Mouse (Mus musculus) forelimb bud, embryonic 11.5 days (tissue): ENCODE measurements around the gene Acsf2.
"Not testable (repeated sequence)": the region's sequence is repeated elsewhere in the genome, so short reads cannot be mapped to it uniquely, and the experiment has no call there.

ENCODE experiments used
- DNase-seq: peaks from one replicate; pipeline ENCODE4 v3.0.0-alpha.2; 2012; ENCODE audit warnings: low read depth, low spot score

Acsf2 gene

DNA sequence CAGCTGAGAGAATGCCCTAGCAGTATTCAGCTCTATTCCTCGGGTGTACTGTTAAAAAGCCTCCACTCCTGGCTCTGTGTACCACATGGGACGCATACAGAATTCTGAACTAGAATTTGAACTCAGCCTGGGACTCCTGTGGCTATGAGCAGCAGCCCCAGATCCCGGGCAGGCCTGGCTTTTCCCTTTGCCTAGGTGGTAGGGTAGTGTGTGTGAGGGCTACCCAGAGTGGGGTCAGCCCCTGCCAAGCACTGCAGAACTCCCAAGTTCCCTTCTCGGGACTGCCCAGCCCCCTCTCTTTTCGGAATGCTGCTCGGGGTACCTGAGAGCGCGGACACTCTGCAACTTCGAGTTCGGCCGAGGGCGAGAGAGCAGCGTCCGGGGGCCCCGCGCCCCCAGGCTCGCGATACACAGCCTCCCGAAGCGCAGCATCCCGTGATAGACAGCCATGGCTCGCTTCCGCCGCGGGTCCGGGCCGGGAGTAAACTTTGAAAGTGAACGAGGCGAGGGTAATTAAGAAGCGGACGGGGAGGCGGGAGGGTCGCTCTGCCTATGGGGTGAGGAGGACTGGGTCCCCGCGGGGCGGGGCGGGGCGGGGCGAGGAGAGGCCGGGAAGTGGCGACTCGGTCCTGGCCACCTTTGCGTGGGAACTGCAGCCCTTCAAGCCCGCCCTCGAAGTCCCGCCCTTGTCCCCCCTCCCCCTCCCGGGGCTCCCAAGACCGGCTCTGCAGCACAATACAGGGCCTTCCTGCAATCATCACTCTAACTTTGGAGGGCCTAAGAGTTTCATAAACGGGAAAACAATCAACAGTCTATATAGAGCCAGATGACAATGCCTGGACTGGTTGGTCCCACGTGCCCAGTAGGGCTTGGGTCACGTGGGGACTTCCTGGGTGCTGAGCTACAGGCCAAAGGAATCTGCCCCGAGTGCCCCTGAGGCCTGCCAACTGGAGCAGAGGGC lies at the start of gene Acsf2:
TSS of gene Acsf2 (minus strand) at position 551 of the 961 bp plus-strand sequence.
- peak; percentile 82 for DNase-seq

DNA sequence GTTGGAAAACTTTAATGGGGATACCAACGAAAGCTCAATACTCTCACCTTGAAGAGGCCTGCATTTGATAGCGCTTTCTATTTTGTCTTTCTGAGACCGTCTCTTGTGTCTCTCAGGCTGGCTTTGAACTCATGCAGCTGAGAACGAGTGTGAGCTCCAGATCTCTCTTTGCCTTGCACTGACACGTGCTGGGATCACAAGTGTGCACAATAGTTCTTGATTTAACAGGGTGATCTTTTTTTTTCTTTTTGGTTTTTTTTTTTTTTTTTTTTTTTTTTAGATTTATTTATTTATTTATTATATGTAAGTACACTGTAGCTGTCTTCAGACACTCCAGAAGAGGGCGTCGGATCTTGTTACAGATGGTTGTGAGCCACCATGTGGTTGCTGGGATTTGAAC lies 49.6 kb upstream of the Acsf2 start:
- not testable (repeated sequence) for DNase-seq

DNA sequence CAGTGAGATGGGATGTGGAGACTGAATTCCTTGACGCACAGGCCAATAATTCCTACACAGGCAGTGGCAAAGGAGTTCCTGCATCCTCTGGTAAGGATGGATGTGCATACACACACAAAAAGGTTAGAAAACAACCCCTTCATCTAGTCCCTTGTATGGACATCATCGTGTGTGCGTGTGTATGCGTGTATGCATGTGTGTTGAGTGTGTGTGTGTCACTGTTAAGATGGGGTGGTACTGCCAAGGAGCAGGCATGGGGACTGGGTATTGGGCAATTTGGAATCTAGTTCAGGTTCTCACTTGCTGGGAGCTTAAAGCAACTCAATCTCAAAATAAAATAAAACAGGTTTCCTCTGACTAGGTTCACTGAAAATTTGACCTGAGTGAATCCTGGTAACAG lies 44.8 kb upstream of the Acsf2 start:
- DNase-seq, result no peak

DNA sequence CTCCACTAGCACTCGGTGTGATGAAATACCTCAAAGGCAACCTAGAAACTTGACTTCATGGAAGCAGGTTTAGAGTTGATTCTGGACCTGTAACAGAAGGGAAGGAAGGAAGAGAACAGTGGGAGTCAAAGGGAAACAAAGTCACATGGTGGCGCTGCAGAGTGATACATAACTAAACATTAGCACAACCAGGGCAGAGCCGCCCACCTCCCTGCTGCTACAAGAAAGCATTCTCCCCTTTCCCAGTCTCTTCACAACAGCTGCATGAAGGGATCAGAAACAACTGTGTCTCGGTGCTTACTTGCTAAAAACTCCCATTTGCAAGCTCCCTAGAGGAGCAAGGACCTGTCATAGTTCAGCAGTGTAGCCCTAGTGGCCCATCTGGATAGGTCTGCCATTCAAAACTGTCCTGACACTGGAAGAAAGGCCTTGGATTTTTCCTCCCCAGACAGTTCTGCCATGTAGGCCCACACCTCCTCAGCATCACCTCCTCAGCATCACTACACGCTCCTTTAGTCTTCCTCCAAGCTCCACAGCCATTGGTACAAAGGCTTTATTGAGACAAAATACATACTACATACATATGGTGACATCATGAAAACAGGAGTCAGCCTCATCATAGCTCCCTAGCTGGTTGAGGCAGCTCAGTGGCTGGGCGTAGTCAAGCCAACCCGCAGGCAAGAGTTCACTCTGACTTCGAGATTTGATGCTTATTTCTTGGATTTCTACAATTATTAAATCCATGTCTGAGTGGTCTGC lies 43.0 kb upstream of the Acsf2 start:
- DNase-seq, result no peak

DNA sequence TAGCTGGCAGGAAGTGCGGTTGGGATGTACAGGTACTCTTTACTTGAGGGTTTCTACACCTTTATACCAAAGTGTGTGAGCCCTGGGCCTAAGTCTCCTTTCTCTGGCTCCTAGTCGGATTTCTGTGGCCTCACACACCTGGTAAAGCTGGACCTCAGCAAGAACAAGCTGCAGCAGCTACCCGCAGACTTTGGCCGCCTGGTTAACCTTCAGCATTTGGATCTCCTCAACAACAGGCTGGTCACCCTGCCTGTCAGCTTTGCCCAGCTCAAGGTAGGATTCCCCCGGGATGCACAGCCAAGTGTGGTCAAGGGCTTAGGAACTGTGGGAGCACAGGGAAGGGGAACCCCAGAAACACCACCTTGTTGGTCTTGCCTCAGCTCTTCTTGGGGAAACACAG lies 32.8 kb upstream of the Acsf2 start:
- no peak for DNase-seq

DNA sequence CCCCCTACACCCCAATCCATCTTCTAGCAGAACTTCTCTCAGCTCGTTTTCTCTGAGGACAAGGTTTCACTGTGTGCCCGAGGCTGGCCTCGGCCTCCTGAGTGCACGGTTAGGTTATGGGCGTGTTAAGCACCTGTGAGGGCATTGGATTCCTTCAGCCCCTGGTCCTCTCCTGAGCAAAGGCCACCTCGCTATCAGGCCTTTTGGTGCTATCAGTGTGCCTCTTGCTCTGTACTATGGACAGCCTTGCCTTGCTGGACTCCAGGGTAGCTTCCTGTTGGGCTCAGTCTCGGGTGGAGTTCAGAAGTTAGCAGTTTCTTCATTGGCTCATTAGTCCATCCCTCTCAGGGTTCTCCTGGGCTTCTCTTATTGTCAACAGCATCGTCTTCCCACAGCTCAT lies 31.3 kb upstream of the Acsf2 start:
- DNase-seq, result no peak

DNA sequence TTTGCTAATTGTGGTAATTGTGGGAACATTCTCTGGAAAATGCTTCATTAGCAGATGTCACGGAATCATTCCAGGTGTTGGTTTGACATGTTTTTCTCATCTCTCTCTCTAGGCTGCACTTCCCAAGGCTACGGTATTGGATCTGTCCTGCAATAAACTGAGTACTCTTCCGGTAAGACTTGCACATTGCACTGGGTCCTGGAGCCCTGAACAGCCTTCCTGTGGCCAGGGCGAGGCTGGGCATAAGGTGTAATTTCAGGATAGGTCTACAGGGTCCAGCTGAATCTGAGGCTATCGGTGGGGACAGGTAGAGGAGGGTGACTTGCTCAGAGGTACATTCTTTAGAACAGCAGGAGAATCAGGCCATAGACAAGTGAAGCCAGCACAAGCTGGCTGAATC lies 30.3 kb upstream of the Acsf2 start:
- DNase-seq, result no peak

DNA sequence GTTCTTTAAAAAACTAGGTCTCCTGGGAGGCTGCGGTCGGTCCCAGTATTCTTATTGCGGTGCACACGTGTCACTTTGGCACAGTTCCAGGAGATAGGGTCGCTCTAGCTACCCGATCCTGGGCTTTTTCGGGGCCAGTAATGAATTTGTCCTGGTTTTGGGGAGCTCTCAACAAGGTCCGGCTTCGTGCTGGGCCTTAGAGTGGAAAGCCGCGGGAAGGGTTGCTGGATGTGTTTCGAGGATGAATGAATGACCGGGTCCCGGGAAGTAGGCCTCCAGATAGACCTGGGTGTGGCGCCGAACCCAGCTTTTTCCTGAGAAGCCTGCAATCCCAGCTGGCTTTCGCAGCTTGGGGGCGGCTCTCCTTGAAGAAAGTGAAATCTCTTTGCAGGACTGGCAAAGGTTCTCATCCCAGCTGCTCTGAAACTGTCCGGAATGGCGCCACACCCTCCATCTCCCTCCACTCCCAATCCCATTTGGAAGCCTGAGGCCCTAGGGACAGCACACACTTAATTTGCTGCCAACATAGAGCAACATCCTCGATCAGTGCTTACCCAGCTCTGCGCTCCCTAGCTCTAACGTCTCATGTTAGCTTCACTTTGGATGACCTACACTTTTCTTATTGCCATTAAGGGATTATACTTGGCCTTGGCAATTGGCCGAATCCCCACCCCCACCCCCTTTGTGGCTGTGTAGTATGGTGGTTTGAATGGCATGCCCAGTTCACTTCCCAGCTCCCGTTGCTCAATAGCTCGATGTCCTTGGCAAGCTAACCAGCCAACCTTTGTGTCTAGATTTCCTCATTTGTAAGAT lies 28.7 kb upstream of the Acsf2 start:
- DNase-seq, result peak; percentile 10

DNA sequence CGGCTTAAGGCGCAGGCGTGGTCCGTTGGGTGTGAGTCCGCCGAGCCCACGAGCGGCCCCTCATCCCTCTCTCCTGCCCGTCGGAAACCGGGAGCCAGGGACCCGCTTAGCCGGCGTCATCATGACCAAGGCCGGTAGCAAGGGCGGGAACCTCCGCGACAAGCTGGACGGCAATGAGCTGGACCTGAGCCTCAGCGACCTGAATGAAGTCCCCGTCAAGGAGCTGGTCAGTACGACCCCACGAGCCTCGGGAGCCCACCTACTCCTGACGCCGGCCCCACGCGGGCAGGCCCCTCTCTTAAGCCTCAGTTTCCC lies 28.2 kb upstream of the Acsf2 start:
- DNase-seq, result peak; percentile 19

DNA sequence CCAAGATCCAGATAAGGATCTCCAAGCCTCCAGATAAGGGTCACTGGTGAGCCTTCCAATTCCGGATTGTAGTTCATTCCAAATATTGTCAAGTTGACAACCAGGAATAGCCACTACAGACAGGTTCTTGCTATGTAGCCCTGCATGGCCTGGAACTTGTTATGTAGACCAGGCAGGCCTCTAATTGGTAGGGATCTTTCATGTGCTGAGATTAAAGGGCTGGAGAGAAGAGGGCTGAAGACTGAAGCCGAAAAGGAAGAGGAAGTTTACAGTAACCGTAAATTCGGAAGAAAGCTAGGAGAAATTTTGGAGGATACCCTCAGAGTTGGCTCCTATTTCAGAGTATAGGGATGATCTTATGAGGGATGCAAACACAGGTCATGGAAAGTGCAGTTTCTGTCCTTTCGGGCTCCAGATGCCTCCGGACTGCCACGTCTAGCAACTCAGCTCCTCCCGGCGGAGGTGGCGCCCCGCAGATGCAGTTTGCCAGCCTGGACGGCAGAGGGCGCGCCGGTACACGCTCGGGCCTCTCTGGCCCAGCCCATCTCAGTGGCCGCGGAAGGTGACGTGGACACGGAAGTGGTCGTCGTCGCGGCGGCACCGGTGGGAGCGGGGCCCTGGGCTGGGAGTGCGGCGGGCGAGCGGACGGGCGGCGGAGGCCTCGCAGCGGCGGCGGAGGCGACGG lies 27.7 kb upstream of the Acsf2 start, which contains the start of gene Lrrc59:
TSS of gene Lrrc59 (plus strand) at position 569 of the 685 bp plus-strand sequence.
- peak; percentile 90 for DNase-seq

DNA sequence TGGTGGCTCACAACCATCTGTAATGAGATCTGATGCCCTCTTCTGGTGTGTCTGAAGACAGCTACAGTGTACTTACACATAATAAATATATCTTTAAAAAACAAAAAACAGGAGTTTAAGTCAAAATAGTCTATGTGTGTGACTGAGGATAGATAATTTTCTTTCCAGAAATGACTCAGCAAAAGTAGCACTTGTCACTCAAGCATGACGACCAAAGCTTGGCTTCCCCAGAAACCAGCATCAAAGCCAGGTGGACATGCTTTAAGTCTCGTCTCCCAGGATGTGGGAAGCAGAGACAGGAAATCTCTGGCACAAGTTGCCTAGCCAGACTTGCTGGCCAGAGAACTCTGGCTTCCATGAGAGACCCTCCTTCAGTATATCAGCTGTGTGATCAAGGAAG lies 20.5 kb upstream of the Acsf2 start:
- no peak for DNase-seq

DNA sequence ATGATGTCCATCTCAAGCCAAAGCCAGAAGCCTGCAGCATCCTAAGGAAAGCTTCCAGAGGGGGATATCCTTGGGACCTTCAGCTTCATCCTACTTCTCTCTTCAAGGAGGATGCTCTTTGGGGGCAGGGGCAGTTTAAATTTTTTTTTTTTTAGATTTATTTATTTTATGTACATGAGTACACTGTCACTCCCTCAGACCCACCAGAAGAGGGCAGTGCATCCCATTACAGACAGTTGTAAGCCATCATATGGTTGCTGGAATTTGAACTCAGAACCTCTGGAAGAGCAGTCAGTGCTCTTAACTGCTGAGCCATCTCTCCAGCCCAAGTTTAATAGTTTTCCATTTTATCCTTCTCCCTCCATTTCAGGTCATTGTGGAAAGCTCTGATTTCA lies 19.8 kb upstream of the Acsf2 start:
- DNase-seq, result no peak

DNA sequence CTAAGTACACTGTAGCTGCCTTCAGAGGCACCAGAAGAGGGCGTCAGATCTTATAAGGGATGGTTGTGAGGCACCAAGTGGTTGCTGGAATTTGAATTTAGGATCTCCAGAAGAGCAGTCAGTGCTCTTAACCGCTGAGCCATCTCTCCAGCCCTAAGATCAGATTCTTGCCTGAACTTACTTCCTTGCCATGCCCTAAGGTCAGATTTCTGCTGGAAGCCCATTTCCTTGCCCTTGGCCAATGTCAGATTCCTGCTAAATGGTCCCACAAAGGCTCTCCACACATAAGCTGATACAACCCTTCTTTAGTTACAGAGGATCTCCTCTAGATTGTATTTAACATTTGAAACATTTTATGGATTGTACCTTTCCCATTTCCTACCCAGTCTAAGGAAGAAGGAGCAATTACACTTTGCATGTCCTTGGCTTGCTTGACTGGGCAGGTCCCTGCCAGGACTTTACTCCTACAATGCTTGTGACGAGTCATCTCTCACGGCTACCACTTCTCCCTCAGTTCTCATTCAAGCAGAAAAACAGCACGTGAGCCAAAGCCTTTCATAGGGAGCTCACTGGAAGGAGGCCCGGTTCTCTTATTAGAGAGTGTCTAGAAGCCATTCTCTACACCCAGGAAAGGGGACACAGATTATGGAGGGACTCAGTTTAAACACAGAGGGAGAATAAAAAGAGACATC lies 19.2 kb upstream of the Acsf2 start:
- DNase-seq, result no peak

DNA sequence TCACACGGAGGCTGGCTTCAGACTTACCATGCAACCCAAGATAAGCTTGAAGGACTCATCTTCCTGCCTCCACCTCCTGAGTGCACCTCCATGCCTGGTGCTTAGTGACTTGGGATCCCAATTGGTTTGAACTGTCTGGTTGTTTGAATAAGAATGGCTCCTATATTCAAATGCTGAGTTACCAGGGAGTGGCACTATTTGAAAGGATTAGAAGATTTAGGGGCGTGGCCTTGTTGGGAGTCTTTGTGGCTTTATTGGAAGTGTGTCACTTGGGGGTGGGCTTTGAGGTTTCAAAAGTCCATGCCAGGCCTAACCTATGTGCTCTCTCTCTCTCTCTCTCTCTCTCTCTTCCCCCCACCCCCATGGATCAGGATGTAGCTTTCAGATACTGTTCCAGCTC lies 16.0 kb upstream of the Acsf2 start:
- DNase-seq, result no peak

DNA sequence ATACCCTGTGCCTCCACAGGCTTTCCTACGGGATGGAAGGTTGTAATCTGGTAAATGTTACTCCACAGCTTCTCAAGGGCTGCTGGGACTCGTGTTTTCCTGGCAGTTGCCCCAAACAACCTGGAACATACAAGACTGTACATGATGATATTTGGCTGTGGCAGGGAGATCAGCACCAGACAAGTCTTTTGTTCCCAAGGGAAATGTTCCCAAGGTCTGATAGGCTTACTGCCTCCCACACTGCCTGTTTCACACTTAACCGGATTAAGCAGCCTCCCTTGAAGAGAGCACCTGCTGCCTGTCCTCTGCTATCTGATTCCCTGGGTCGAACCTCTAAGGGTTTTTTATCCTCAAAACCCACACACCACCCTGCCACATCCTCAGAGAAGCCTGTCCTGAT lies 13.8 kb upstream of the Acsf2 start:
- no peak for DNase-seq

DNA sequence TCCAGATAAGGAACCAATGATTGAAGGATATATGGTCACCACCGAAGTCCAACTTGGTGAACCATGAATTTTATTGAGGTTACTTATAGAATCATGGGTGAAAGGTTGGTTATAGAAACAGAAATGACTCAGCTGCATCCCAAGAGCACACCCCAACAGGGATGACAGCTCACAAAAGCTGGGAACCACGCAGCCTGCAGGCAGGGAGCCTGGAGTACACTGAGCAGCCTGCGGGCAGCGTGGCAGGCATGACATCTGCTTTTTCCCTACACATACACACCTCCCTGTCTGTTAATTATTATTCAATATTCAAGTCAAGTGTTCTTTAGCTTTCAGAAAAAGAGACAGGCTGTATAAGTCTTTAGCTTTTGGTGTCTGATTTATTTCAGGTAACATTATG lies 12.9 kb upstream of the Acsf2 start:
- no peak for DNase-seq

DNA sequence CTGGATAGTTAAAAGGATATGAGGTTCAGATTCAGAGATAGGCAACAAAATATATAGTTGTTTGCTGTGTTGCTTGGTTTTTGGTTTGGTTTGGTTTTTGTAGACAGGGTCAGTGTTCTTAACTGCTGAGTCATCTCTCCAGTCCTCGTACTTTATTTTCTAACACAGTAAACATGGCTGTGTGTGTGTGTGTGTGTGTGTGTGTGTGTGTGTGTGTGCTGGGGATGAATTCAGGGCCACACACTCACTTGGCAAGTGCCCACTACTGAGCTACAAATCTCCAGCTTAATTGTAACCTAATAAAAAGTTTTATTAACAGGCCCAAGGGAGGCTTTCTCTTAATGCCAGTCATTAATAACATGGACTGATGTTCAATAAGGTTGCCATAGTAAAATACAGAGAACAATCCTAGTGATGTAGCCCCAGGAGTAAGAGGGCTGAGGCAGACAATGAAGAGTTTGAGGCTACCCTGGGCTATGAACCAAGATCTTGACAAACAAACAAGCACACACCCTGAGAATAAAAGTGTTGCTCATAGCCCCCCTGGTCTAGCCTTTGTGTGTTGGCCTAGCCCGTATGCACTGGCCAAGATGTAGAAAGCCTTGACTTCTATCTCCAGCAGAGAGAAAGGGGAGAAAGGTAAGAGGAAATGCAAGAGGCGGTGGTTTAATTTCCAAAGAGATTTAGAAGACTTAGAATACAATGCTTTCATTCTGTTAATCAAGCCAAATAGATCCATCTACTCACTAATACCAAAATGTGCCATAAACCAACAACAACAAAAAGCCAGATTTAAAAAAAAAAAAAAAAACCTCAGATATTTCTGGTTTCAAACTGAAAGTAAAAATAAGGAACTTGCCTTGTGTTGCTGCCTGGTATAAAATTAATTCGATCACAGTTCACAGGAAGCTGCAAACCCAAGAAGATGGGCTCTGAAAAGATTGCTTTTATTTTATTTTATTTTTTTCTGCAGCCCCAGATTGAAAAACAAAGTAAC lies 9.4 kb upstream of the Acsf2 start:
- no peak for DNase-seq

DNA sequence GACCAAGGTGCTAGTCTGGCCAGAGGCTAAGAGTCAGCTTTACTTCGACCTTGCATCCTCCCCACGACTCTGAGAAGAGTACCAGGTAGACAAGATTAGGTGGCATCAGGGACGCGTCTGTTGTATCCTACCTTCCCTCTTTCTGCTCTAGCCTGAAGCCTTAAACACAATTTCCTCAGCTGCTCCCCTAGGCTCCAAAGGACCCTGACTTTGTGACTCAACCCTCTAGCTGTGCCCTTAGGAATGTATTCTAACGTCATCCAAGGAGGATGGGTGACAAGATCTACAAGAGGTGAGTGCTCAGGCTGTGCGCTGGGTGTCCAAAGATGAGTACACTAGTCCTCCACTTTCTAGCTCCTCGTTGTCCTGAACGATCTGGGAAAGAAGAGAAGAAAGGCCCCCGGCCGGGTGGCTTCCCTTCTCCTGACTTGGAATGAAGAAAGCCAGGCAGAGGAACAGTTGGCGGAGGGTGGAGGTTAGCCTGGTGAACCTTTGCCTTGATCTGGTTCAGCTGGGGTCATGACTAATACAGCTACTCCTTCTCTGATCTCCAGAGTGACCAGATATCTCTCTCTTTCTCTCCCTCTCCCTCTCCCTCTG lies 785 bp upstream of the Acsf2 start:
- DNase-seq, result no peak

DNA sequence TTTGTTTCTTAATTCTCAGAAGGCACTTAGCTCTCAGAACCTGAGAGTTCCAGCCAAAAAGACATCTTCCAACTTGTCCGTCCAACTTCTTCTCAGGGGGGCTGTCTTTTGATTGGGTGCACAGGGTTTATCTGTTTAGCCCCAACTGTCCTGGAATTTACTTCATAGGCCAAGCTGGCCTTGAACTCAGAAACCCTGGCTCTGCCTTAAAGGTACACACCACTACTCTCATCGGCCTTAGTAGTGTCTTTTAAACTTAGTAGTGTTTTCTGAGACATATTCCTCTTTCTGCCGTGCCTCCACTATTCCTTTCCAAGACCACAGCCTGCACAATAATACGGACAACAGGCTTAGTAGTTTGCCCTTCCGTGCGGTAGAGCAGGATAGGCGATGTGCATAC lies 1.2 kb downstream of the Acsf2 start:
- DNase-seq, result no peak
